Mouse (Mus musculus) liver, postnatal 0 days (tissue): ENCODE measurements around the gene Rgs7.

Source experiments
- CTCF ChIP-seq: sonication (generic); IDR thresholded peaks from 2 replicates; pipeline ENCODE4 v1.5.1; 2016; ENCODE audit warnings: antibody characterized with exemption, low read depth
- EP300 ChIP-seq: IDR thresholded peaks from 2 replicates; pipeline ENCODE4 v1.6.1; 2016; ENCODE audit warnings: antibody characterized with exemption, low read depth, mild to moderate bottlenecking

DNA sequence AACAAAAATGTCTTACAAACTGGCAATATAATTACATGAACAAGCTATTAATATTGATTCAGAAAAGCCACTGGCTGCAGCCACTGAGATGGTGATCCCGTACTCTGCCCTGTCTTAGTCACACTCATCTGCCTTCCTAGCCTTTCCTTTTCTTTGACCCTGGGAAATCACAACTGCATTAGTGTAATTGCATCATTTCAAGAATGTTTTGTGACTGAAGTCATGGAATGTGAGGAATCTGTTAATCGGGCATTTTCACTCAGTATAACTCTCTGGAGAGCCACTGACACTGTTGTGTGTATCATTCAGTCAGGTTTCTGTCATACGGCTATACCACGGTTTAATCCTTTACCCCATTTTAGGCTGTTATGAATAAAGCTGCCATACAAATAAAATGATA lies 156.1 kb downstream of the Rgs7 start:
- TF ChIP-seq CTCF, result no peak
- TF ChIP-seq EP300, result no peak
